8 mouse cellular contexts compared by ENCODE assay signal in genomic region chr11:5099576-5100183, GRCm38 (mm10). TPM values are rescaled to one million over a fixed set of nuclear protein-coding genes. Genes with fewer than 3 reads are reported as not detected.
DNase-seq lines count a peak whose midpoint lies in the region; ATAC-seq and TF ChIP-seq lines count a peak whose summit lies in the region.

No protein-coding gene starts in this region.

- H3K36me3 ChIP-seq in C2C12 (ENCODE audit: control insufficient read depth, insufficient read depth) (peaks cover 39% of the 10 kb centered on the region), myocyte (ENCODE audit: control insufficient read depth, insufficient read depth) (peaks cover 3% of the 10 kb centered on the region)
- peaks cover 51% of the 10 kb centered on the region for H3K36me3 ChIP-seq in erythroblast, embryonic 14.5 days (ENCODE audit: control insufficient read depth)
- peaks cover 24% of the 10 kb centered on the region for H3K36me3 ChIP-seq in heart, embryonic 13.5 days
- H3K36me3 ChIP-seq in liver, embryonic 11.5 days (ENCODE audit: control insufficient read depth, insufficient read depth, low read length), result peaks cover 7% of the 10 kb centered on the region; the same call in 1 of the 2 replicates

- peak; percentile 89 for DNase-seq in brain, adult 2 months (ENCODE audit: low read depth, low spot score)
- DNase-seq in kidney, postnatal 10 days, result peak; percentile 93
- peak; percentile 89 for DNase-seq in liver, embryonic 11.5 days (ENCODE audit: low spot score)
- peak; percentile 84 to 88 for DNase-seq in spleen, postnatal 4 days (ENCODE audit: low spot score in 2 of 2)

- under 1% methylated on average over 31 of the region's 31 CpGs for WGBS in heart, embryonic 13.5 days
- under 1% methylated on average over 31 of the region's 31 CpGs for WGBS in liver, embryonic 11.5 days

- no peak for TF ChIP-seq CTCF in C2C12 (IDR thresholded peaks at IDR 0.05; ENCODE audit: control insufficient read depth, insufficient read depth, insufficient read length)

- H3K27me3 ChIP-seq in C2C12 (ENCODE audit: control insufficient read depth, insufficient read depth, insufficient read length), result no peaks in the 10 kb centered on the region
- H3K27me3 ChIP-seq in erythroblast, embryonic 14.5 days (ENCODE audit: control insufficient read depth), result no peaks in the 10 kb centered on the region
- H3K27me3 ChIP-seq in heart, embryonic 13.5 days (replicated peaks), result no peaks in the 10 kb centered on the region
- H3K27me3 ChIP-seq in liver, embryonic 11.5 days (replicated peaks; ENCODE audit: control insufficient read depth, insufficient read depth, low read length), result no peaks in the 10 kb centered on the region
- no peaks in the 10 kb centered on the region for H3K27me3 ChIP-seq in myocyte (ENCODE audit: control insufficient read depth, insufficient read depth, insufficient read length)

- peaks cover 52% of the 10 kb centered on the region for H3K4me1 ChIP-seq in erythroblast, embryonic 14.5 days (ENCODE audit: control insufficient read depth)
- H3K4me1 ChIP-seq in heart, embryonic 13.5 days, result peaks cover 35% of the 10 kb centered on the region
- peaks cover 38% of the 10 kb centered on the region for H3K4me1 ChIP-seq in liver, embryonic 11.5 days (replicated peaks; ENCODE audit: control insufficient read depth, insufficient read depth, low read length)

- H3K4me3 ChIP-seq in C2C12 (ENCODE audit: insufficient read depth, poor library complexity, severe bottlenecking) (peak overlapping the region; percentile 100), myocyte (peak overlapping the region; percentile 98)
- peak overlapping the region; percentile 100 for H3K4me3 ChIP-seq in erythroblast, embryonic 14.5 days (replicated peaks)
- H3K4me3 ChIP-seq in heart, embryonic 13.5 days, result peak overlapping the region; percentile 100
- peak overlapping the region; percentile 96 for H3K4me3 ChIP-seq in liver, embryonic 11.5 days (ENCODE audit: low read depth, low read length)

- H3K27ac ChIP-seq in heart, embryonic 13.5 days (replicated peaks), result peak overlapping the region; percentile 98
- peak overlapping the region; percentile 96 for H3K27ac ChIP-seq in liver, embryonic 11.5 days (ENCODE audit: low read depth, low read length)

- ATAC-seq in heart, embryonic 13.5 days (ENCODE audit: extremely low read depth, insufficient number of reproducible peaks, low FRiP score, low TSS enrichment), result peak; percentile 70
- ATAC-seq in liver, embryonic 11.5 days (replicated peaks; ENCODE audit: low FRiP score), result peak; percentile 74

- H3K9ac ChIP-seq in heart, embryonic 13.5 days, result peak overlapping the region; percentile 100
- H3K9ac ChIP-seq in liver, embryonic 11.5 days (ENCODE audit: low read depth, low read length), result peak overlapping the region; percentile 100

- H3ac ChIP-seq in C2C12 (ENCODE audit: control insufficient read depth, insufficient read length, low read depth) (peak overlapping the region; percentile 99), myocyte (ENCODE audit: control insufficient read depth, insufficient read length) (peak overlapping the region; percentile 65)

- H3K9me3 ChIP-seq in erythroblast, embryonic 14.5 days (ENCODE audit: control insufficient read depth, low read length), result no peaks in the 10 kb centered on the region
- H3K9me3 ChIP-seq in heart, embryonic 13.5 days, result no peaks in the 10 kb centered on the region
- no peaks in the 10 kb centered on the region for H3K9me3 ChIP-seq in liver, embryonic 11.5 days (ENCODE audit: control insufficient read depth, low read length)

- H3K79me3 ChIP-seq in C2C12 (ENCODE audit: low read depth), result peaks cover 43% of the 10 kb centered on the region

- H3K79me2 ChIP-seq in C2C12 (ENCODE audit: control insufficient read depth, insufficient read depth), result peaks cover 62% of the 10 kb centered on the region
- H3K79me2 ChIP-seq in myocyte (ENCODE audit: control insufficient read depth, insufficient read depth), result peaks cover 41% of the 10 kb centered on the region

- TF ChIP-seq POLR2A in myocyte (IDR thresholded peaks at IDR 0.05; ENCODE audit: insufficient read length, low read depth), result peak; percentile 85

- peak overlapping the region; percentile 90 for H3K4me2 ChIP-seq in heart, embryonic 13.5 days
- peak overlapping the region; percentile 94 for H3K4me2 ChIP-seq in liver, embryonic 11.5 days
- peak overlapping the region; percentile 75 for H3K4me2 ChIP-seq in myocyte (ENCODE audit: low read depth)

TF ChIP-seq in C2C12, 6 proteins besides CTCF, POLR2A, EP300 and RAD21:
- TF ChIP-seq MYOD1 (IDR thresholded peaks at IDR 0.05; ENCODE audit: control insufficient read depth, insufficient read length, low read depth) (no peak), USF1 (IDR thresholded peaks at IDR 0.05; ENCODE audit: low read depth) (no peak), MYOG (IDR thresholded peaks at IDR 0.05; ENCODE audit: control insufficient read depth, extremely low read depth, insufficient read length) (no peak), CEBPB (IDR thresholded peaks at IDR 0.05; ENCODE audit: low read depth) (no peak), MAX (IDR thresholded peaks at IDR 0.05) (peak; percentile 86), FOSL1 (IDR thresholded peaks at IDR 0.05; ENCODE audit: insufficient read depth, low read length, poor library complexity, severe bottlenecking) (no peak)
TF ChIP-seq in C2C12: peak in this region for 1.

TF ChIP-seq in myocyte, 11 proteins besides CTCF, POLR2A, EP300 and RAD21:
- TF ChIP-seq MYOD1 (IDR thresholded peaks at IDR 0.05; ENCODE audit: control insufficient read depth in 1 of 3, insufficient read length in 2 of 3, low read depth in 2 of 3) (no peak), POLR2AphosphoS2 (IDR thresholded peaks at IDR 0.05; ENCODE audit: insufficient read length, low read depth) (peak; percentile 94)

RNA-seq across cellular contexts. Expression of gene Ewsr1, which starts 0.6 kb away (rescaled TPM):
- polyA plus RNA-seq in C2C12 (2012; fragmentation: generic; extraction: Trizol) (178 TPM), myocyte (2012; fragmentation: generic; extraction: Trizol) (157 TPM)
- 130 and 171 TPM in 2 replicates for polyA plus RNA-seq in erythroblast, embryonic 14.5 days (2012)
- 435 and 450 TPM in 2 replicates for polyA plus RNA-seq in heart, embryonic 13.5 days (2015; fragmentation: Nextera tagmentation; extraction: Ambion mirVana)
- 363 and 367 TPM in 2 replicates for polyA plus RNA-seq in liver, embryonic 11.5 days (2014; fragmentation: Nextera tagmentation; extraction: Ambion mirVana)

RNA-seq across cellular contexts. Expression of gene Rhbdd3, which starts 1.0 kb away (rescaled TPM):
- 12.0 TPM for polyA plus RNA-seq in C2C12 (2012; fragmentation: generic; extraction: Trizol)
- polyA plus RNA-seq in erythroblast, embryonic 14.5 days (2012), result 1.6 and 2.0 TPM in 2 replicates
- 28.2 and 34.3 TPM in 2 replicates for polyA plus RNA-seq in heart, embryonic 13.5 days (2015; fragmentation: Nextera tagmentation; extraction: Ambion mirVana)
- polyA plus RNA-seq in liver, embryonic 11.5 days (2014; fragmentation: Nextera tagmentation; extraction: Ambion mirVana), result 27.0 and 29.1 TPM in 2 replicates
- polyA plus RNA-seq in myocyte (2012; fragmentation: generic; extraction: Trizol), result 23.6 TPM

RNA-seq across cellular contexts. Expression of gene Gas2l1, which starts 34.6 kb away (rescaled TPM):
- 104 TPM for polyA plus RNA-seq in C2C12 (2012; fragmentation: generic; extraction: Trizol)
- polyA plus RNA-seq in erythroblast, embryonic 14.5 days (2012), result 1.7 and 2.3 TPM in 2 replicates
- 21.0 TPM in 2 replicates for polyA plus RNA-seq in heart, embryonic 13.5 days (2015; fragmentation: Nextera tagmentation; extraction: Ambion mirVana)
- polyA plus RNA-seq in liver, embryonic 11.5 days (2014; fragmentation: Nextera tagmentation; extraction: Ambion mirVana), result 41.9 and 46.5 TPM in 2 replicates
- 69.3 TPM for polyA plus RNA-seq in myocyte (2012; fragmentation: generic; extraction: Trizol)

RNA-seq across cellular contexts. Expression of gene Rasl10a, which starts 41.8 kb away (rescaled TPM):
- polyA plus RNA-seq in C2C12 (2012; fragmentation: generic; extraction: Trizol) (1.0 TPM), myocyte (2012; fragmentation: generic; extraction: Trizol) (1.4 TPM)
- not detected in 2 replicates for polyA plus RNA-seq in erythroblast, embryonic 14.5 days (2012)
- polyA plus RNA-seq in heart, embryonic 13.5 days (2015; fragmentation: Nextera tagmentation; extraction: Ambion mirVana), result 0.59 and 0.70 TPM in 2 replicates
- 0.75 and 1.3 TPM in 2 replicates for polyA plus RNA-seq in liver, embryonic 11.5 days (2014; fragmentation: Nextera tagmentation; extraction: Ambion mirVana)

RNA-seq across cellular contexts. Expression of gene Emid1, which starts 52.4 kb away (rescaled TPM):
- 0.02 TPM for polyA plus RNA-seq in C2C12 (2012; fragmentation: generic; extraction: Trizol)
- polyA plus RNA-seq in erythroblast, embryonic 14.5 days (2012), result 0.09 and 0.30 TPM in 2 replicates
- polyA plus RNA-seq in heart, embryonic 13.5 days (2015; fragmentation: Nextera tagmentation; extraction: Ambion mirVana), result 8.6 and 9.3 TPM in 2 replicates
- 14.6 and 16.5 TPM in 2 replicates for polyA plus RNA-seq in liver, embryonic 11.5 days (2014; fragmentation: Nextera tagmentation; extraction: Ambion mirVana)
- 0.04 TPM for polyA plus RNA-seq in myocyte (2012; fragmentation: generic; extraction: Trizol)

Comparison
In these comparisons a context has a peak if more than half of its experiments do, and no peak if none do; other contexts are left out.
1. Peak in every context shown above with its lines: DNase-seq, ATAC-seq, H3K4me3 ChIP-seq and H3K27ac ChIP-seq.